Mouse (Mus musculus) ES-E14 (cell line): ENCODE results near the gene Trp53bp2. TPM values are rescaled to one million over a fixed set of nuclear protein-coding genes. Genes with fewer than 3 reads are reported as not detected.

ENCODE experiments used
- DNase-seq: peaks from one replicate; pipeline ENCODE4 v3.0.0-alpha.2; 2013; ENCODE audit warnings: low read depth, low spot score
- H3K27ac ChIP-seq: 2 replicates; pipeline ENCODE4 v1.5.1; 2012; ENCODE audit warnings: low read depth, mild to moderate bottlenecking, low read length, moderate library complexity, mixed read lengths; ENCODE audit not compliant: poor library complexity, insufficient read depth, severe bottlenecking
- H3K36me3 ChIP-seq: 2 replicates; pipeline ENCODE4 v1.6.1; 2012; ENCODE audit warnings: mild to moderate bottlenecking, low read length, moderate library complexity, mixed read lengths; ENCODE audit not compliant: control insufficient read depth, poor library complexity, insufficient read depth, severe bottlenecking
- H3K4me1 ChIP-seq, 2 experiments: fragments of 150-350 bp in 1 of 2; sonication (generic) in 1 of 2; 2 replicates each; pipeline ENCODE4 v1.6.1; 2012; ENCODE audit warnings: low read length in 2 of 2, mild to moderate bottlenecking in 1 of 2, mixed read lengths in 1 of 2; ENCODE audit not compliant: control insufficient read depth in 2 of 2, insufficient read depth in 2 of 2, poor library complexity in 1 of 2
- H3K4me3 ChIP-seq, 2 experiments: fragments of 150-350 bp in 1 of 2; sonication (generic) in 1 of 2; 2 replicates each; pipeline ENCODE4 v1.5.1; 2012; ENCODE audit warnings: low read length in 2 of 2, low read depth in 1 of 2, mild to moderate bottlenecking in 1 of 2, mixed read lengths in 1 of 2; ENCODE audit not compliant: insufficient read depth in 1 of 2, poor library complexity in 1 of 2, severe bottlenecking in 1 of 2
- H3K9ac ChIP-seq: 2 replicates; pipeline ENCODE4 v1.6.1; 2012; ENCODE audit warnings: low read depth, mild to moderate bottlenecking, low read length, mixed read lengths; ENCODE audit not compliant: poor library complexity, insufficient read depth, severe bottlenecking
- H3K9me3 ChIP-seq: fragments of 150-350 bp; sonication (generic); 2 replicates; pipeline ENCODE4 v1.6.1; 2012; ENCODE audit warnings: low read depth, mild to moderate bottlenecking, low read length; ENCODE audit not compliant: control insufficient read depth, insufficient read depth
- CHD2 ChIP-seq: IDR thresholded peaks from 2 replicates; pipeline ENCODE4 v1.6.1; 2014; ENCODE audit warnings: mild to moderate bottlenecking, low read depth, low read length, inconsistent platforms
- HCFC1 ChIP-seq: IDR thresholded peaks from 2 replicates; pipeline ENCODE4 v1.6.1; 2012; ENCODE audit warnings: low read length, inconsistent platforms, borderline replicate concordance; ENCODE audit not compliant: insufficient read depth
- MAFK ChIP-seq: IDR thresholded peaks from 2 replicates; pipeline ENCODE4 v1.6.1; 2014; ENCODE audit warnings: mild to moderate bottlenecking, low read depth, low read length, inconsistent platforms; ENCODE audit not compliant: insufficient read depth
- ZC3H11A ChIP-seq: IDR thresholded peaks from 2 replicates; pipeline ENCODE4 v1.6.1; 2012; ENCODE audit warnings: low read depth, mild to moderate bottlenecking, inconsistent platforms, low read length, borderline replicate concordance
- ZNF384 ChIP-seq: IDR thresholded peaks from 2 replicates; pipeline ENCODE4 v1.6.1; 2012; ENCODE audit warnings: low read depth, low read length, inconsistent platforms
- in situ Hi-C, 2 experiments: fragments of 600-800 bp; cut with MboI; formaldehyde crosslinking; loops; one replicate each; pipeline ENCODE4 v1.15.1; 2025; ENCODE audit warnings: low sequenced_read_pairs in 2 of 2, inconsistent platforms in 1 of 2; ENCODE audit not compliant: unreplicated experiment in 2 of 2
- total RNA-seq: library from RNA; depleted of rRNA; stranded (reverse); fragments of 300-350 nt; gene quantifications from 2 replicates; pipeline ENCODE4 v1.2.3, GENCODE M21; 2012

The Trp53bp2 gene
- total RNA-seq, 1 experiment = 9.5 TPM

DNA sequence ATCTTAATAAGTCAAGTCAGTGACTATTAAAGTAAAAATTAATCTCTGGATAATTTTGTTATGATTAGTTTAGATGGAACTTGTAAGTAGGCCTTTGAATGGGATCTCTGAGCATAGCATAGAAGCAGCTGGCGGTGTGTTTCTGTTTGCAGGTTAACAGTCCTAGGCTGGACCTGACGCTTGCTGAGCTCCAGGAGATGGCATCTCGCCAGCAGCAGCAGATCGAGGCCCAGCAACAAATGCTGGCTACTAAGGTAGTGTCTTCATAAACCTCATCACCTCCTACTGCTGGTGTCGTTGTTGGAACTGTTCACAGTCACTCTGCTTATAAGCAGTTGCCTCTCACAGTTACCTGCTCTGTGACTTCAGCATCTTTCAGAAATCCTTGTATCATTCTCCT is 27.8 kb downstream of the Trp53bp2 start:
- Histone ChIP-seq H3K9ac (no peak overlapping the region), H3K36me3 (peaks cover 15% of the 10 kb centered on the region), H3K4me1 (no peaks in the 10 kb centered on the region), H3K27ac (no peak overlapping the region), H3K4me3 (no peak overlapping the region), H3K9me3 (no peaks in the 10 kb centered on the region)
- DNase-seq = no peak
- in situ Hi-C loops = no loop called here
- no peak for TF ChIP-seq ZNF384
- TF ChIP-seq HCFC1 = no peak

DNA sequence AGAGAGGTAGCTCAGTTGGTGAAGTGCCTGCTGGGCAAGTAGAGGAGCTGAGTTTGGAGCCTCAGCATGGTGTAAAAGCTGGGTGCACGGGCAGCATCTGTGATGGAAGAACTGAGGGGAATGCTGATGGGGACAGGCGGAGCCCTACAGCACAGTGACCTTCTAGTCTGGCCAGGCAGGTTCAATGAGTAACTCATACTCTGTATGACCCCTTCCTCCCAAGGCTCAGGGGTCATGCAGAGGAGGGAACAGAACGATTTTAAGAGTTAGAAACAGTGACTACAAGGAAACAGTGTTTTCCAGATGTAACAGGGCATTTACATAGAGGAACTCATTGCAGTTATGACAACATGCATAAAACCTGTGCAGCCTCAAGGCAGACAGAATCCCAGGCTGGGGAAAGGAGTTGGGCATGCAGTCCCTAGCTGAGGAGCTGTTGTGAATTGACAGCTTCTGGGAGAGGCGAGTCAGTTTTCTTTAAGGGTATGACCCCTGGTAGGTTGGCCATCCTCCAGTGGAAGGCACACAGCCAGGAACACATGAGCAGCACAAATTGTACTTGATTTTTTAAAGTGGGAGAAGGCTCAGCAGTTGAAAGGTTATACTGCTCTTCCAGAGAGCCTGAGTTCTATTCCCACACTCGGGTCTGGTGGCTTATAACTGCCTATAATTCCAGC is 30.7 kb downstream of the Trp53bp2 start:
- Histone ChIP-seq H3K9ac (no peak overlapping the region), H3K36me3 (peaks cover 16% of the 10 kb centered on the region), H3K9me3 (no peaks in the 10 kb centered on the region), H3K27ac (no peak overlapping the region), H3K4me3 (no peak overlapping the region), H3K4me1 (no peaks in the 10 kb centered on the region)
- TF ChIP-seq HCFC1 = no peak
- TF ChIP-seq CHD2 = no peak
- TF ChIP-seq ZNF384 = no peak
- TF ChIP-seq ZC3H11A = no peak
- no peak for TF ChIP-seq MAFK
- DNase-seq = no peak
- in situ Hi-C loops = no loop called here

DNA sequence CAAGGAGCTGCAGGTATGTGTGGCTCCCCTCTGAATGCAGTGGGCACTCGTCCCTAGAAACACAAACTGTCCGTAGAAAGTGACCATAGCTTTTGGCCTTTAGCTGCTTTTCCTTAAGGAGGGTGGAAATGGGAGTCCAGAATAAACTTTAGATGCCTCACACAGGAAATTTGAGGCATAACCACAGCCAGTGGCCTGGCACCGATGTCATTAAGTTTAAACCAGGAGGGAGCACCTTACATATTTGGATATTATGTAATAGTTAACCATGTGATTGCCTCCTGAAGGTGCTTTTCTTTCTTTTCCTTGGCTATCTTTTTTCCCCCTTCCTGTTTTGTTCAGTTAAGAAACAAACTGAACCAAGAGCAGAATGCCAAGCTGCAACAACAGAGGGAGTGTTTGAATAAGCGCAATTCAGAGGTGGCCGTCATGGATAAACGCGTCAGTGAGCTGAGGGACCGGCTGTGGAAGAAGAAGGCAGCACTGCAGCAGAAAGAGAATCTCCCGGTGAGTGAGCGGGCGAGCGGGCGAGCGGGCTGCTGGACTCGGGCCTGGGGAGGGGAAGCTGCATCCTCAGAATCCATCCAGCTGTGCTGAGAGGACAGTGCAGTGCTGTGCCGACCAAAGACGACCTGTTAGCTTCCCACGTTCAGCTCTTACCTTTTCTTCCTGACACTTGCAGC is 33.0 kb downstream of the Trp53bp2 start:
- no peak overlapping the region for H3K9ac ChIP-seq
- no peaks in the 10 kb centered on the region for H3K9me3 ChIP-seq
- no peak for TF ChIP-seq MAFK
- no peak for TF ChIP-seq ZNF384
- TF ChIP-seq ZC3H11A = no peak
- no peak for TF ChIP-seq CHD2
- no peak for TF ChIP-seq HCFC1
- H3K4me3 ChIP-seq = no peak overlapping the region
- in situ Hi-C loops = no loop called here
- DNase-seq = no peak
- no peaks in the 10 kb centered on the region for H3K4me1 ChIP-seq
- H3K27ac ChIP-seq = no peak overlapping the region
- peaks cover 25% of the 10 kb centered on the region for H3K36me3 ChIP-seq

DNA sequence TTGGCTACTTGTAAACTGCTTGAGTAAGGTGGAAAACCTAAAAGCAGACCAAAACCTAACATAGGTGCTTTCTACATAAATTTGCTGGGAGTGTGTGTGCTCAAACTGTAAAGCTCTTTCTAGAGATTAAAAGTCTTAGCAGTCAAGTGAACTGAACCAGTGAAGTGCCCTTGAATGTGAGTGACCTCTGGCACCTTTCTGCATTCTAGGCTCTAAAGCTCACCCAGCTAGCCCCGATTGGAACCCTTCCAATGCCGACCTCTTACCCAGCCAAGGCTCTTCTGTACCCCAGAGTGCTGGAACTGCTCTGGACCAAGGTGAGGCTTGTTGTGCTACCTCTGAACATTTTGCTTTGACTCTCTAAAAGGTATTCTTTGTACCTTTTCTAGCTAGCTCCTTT is 35.1 kb downstream of the Trp53bp2 start:
- no peaks in the 10 kb centered on the region for H3K9me3 ChIP-seq
- in situ Hi-C loops = no loop called here
- H3K4me3 ChIP-seq = no peak overlapping the region
- H3K9ac ChIP-seq = no peak overlapping the region
- H3K27ac ChIP-seq = no peak overlapping the region
- no peak for DNase-seq
- H3K36me3 ChIP-seq = peaks cover 30% of the 10 kb centered on the region
- H3K4me1 ChIP-seq = no peaks in the 10 kb centered on the region
- TF ChIP-seq MAFK (no peak), ZC3H11A (no peak), HCFC1 (no peak), CHD2 (no peak), ZNF384 (no peak)
